Mouse (Mus musculus) intestine, postnatal 0 days (tissue): Measurements from ENCODE around the gene Trnp1. TPM values are rescaled to one million over a fixed set of nuclear protein-coding genes. Genes with fewer than 3 reads are reported as not detected.

ENCODE experiments used
- ATAC-seq: fragments of 200-750 bp; cut with Nextera tagmentation; 2 replicates; pipeline ENCODE4 v1.8.0; 2017; ENCODE audit warnings: mild to moderate bottlenecking, moderate TSS enrichment, moderate library complexity
- H3K27ac ChIP-seq: fragments of 300-500 bp; sonication (generic); 2 replicates; pipeline ENCODE4 v1.5.1; 2014; ENCODE audit warnings: mild to moderate bottlenecking, low read depth, low read length, moderate library complexity
- H3K27me3 ChIP-seq: fragments of 300-500 bp; sonication (generic); replicated peaks from 2 replicates; pipeline ENCODE4 v1.6.1; 2014; ENCODE audit warnings: low read length, mixed read lengths; ENCODE audit not compliant: control insufficient read depth, insufficient read depth
- H3K36me3 ChIP-seq: fragments of 300-500 bp; sonication (generic); 2 replicates; pipeline ENCODE4 v1.6.1; 2014; ENCODE audit warnings: mild to moderate bottlenecking, moderate library complexity; ENCODE audit not compliant: control insufficient read depth, insufficient read depth
- H3K4me1 ChIP-seq: fragments of 300-500 bp; sonication (generic); replicated peaks from 2 replicates; pipeline ENCODE4 v1.6.1; 2014; ENCODE audit warnings: antibody characterized with exemption, low read length, mixed read lengths; ENCODE audit not compliant: control insufficient read depth, insufficient read depth
- H3K4me2 ChIP-seq: fragments of 300-500 bp; sonication (generic); replicated peaks from 2 replicates; pipeline ENCODE4 v1.6.1; 2014; ENCODE audit warnings: low read depth, mild to moderate bottlenecking, moderate library complexity
- H3K4me3 ChIP-seq: fragments of 300-500 bp; sonication (generic); 2 replicates; pipeline ENCODE4 v1.5.1; 2014; ENCODE audit warnings: low read depth, low read length
- H3K9ac ChIP-seq: fragments of 300-500 bp; sonication (generic); 2 replicates; pipeline ENCODE4 v1.6.1; 2014; ENCODE audit warnings: mild to moderate bottlenecking, low read depth, low read length
- H3K9me3 ChIP-seq: fragments of 300-500 bp; sonication (generic); 2 replicates; pipeline ENCODE4 v1.6.1; 2016; ENCODE audit warnings: mixed run types; ENCODE audit not compliant: control insufficient read depth
- CTCF ChIP-seq: sonication (generic); IDR thresholded peaks from 2 replicates; pipeline ENCODE4 v1.5.1; 2016; ENCODE audit warnings: low read depth, mild to moderate bottlenecking, control low read depth, antibody characterized with exemption, moderate library complexity
- WGBS: fragments of 180-500 bp; shearing (Covaris S2); extraction: QIAGEN DNeasy Blood & Tissue Kit; methylation state at CpG from one replicate; pipeline ENCODE4 v1.1.7; 2014; 5-methylcytosine and 5-hydroxymethylcytosine counted together
- polyA plus RNA-seq: library from polyadenylated mRNA; unstranded; fragments of >200 nt; fragmentation: Nextera tagmentation; extraction: Ambion mirVana; gene quantifications from 2 replicates; pipeline ENCODE4 v1.2.1, GENCODE M21; 2015

Trnp1 gene
- 2.5 and 2.9 TPM in 2 replicates for polyA plus RNA-seq

DNA sequence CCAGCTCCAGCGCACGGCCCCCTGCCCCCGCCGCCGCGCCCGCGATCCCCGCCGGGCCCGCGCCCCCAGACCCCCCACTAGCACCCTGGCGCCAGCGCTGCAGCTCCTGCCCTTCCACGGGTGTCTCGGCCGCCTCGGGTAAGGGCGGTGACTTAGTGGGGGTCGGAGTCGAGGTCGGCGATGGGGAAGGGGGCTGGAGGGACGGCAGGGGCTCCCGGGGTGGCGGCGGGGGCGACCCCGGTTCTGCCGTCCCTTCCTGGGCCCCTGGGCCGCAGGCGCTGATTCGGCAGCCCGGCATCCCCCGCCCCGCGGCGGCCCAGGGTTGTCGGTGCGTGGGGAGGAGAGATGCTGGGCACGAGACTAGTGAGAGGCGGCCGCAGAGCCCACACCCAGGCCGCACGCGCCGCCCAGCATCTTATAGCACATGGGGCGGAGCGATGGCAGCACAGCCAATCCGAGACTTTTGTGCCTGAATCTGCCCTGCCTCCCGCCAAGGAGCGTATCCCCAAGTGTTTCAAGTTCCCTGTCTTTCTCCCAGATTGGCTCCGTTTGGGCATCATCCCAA is at the start of gene Trnp1:
Trnp1 (minus strand) TSS at position 391 of the 565 bp plus-strand sequence.
- H3K27me3 ChIP-seq, result peaks cover 69% of the 10 kb centered on the region
- peak within 1 kb of the TSS; percentile 56 for H3K4me3 ChIP-seq
- H3K27ac ChIP-seq, result no peak within 1 kb of the TSS
- under 1% methylated on average over 42 of the region's 53 CpGs for WGBS
- no peaks in the 10 kb centered on the region for H3K9me3 ChIP-seq
- peak within 1 kb of the TSS; percentile 27 for H3K9ac ChIP-seq
- 0 out of 2 replicates have a peak, but pooled peaks cover 3% of the 10 kb centered on the region for H3K4me1 ChIP-seq
- ATAC-seq, result peak; percentile 50; the same call in 1 of the 2 replicates
- H3K36me3 ChIP-seq, result no peaks in the 10 kb centered on the region
- TF ChIP-seq CTCF, result no peak
- peak within 1 kb of the TSS; percentile 93 for H3K4me2 ChIP-seq

DNA sequence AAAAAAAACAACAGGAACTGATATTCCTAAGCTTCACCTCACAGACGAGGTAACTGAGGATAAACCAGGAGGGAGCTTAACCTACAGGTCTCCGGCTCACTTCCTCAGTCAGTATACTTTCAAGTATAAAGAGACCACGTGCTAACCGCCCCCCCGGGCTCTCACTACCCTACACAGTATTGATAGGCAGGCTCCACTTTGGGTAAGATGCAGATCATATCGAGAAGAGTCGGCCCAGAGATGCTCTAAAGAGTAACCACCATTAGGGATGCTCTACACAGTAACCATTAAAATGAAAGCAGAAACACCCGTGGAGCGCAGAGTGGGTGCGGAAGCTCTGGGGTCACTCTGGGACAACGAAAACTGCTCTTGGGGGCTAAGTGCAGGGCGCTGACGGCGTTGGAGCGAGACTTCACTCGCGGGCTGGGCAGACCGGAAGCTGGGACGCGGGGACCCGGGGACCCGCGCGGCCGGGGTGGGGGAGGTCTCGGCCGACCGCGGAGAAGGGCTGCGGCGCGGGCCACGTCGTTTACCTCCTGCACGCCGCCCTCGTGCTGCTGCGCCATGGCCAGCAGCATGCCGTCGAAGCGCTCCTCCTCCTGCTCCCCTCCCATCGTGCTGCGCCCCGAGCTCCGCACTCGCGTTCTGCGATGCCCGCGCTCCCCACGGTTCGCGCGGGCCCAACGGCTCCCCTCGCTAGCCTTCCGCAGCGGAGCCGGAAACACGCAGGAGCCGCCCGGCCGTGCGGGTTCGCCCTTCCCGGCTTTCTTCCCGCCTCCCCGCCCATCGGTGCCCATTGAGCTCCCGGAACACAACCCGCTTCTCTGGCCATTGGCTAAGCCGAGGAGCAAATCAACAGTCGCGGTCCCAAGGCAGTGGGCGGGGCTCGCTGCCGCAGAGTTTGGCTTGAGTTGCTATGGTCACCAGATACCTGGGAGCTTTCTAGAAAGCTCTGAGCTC is 47.2 kb upstream of the Trnp1 start, which contains the start of gene Nudc:
Nudc (minus strand) TSS at position 725 of the 960 bp plus-strand sequence.
- ATAC-seq, result peak; percentile 99
- under 1% methylated on average over 58 of the region's 77 CpGs for WGBS
- TF ChIP-seq CTCF, result no peak

DNA sequence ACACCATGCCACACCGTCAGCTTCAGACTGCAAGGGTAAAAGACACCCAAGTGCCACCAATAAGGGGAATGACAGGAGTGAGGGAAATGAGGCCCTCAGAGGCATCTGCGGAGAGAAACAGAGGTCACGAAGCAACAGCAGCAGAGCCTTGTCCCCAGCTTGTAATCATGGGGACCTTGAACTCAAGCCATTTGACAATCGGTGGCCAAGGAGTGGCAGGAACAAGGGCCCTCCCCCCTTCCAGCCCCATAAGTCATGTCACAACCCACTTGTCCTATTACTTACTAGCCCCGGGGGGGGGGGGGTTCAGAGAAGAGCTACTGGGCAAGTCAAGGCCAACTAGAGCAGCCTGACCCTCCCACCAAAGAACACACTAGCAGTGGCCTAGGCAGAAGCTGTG is 38.3 kb upstream of the Trnp1 start:
- H3K4me2 ChIP-seq, result no peak overlapping the region
- TF ChIP-seq CTCF, result no peak
- H3K9ac ChIP-seq, result 0 out of 2 replicates have a peak overlapping the region, but pooled peaks have one; percentile 22
- 50% methylated on average over 5 of the region's 5 CpGs for WGBS
- 0 out of 2 replicates have a peak, but pooled peaks cover 6% of the 10 kb centered on the region for H3K4me1 ChIP-seq
- H3K9me3 ChIP-seq, result no peaks in the 10 kb centered on the region
- ATAC-seq, result peak; percentile 54; the same call in 1 of the 2 replicates
- H3K4me3 ChIP-seq, result no peak overlapping the region
- peaks cover 85% of the 10 kb centered on the region for H3K36me3 ChIP-seq
- no peaks in the 10 kb centered on the region for H3K27me3 ChIP-seq
- H3K27ac ChIP-seq, result peak overlapping the region; percentile 70

More for the DNA sequence above, 47.2 kb upstream of the Trnp1 start, which contains the start of gene Nudc:
- H3K9me3 ChIP-seq, result no peaks in the 10 kb centered on the region
- peak within 1 kb of the TSS; percentile 70 for H3K4me2 ChIP-seq
- H3K4me1 ChIP-seq, result peaks cover 5% of the 10 kb centered on the region; the same call in 1 of the 2 replicates
- no peaks in the 10 kb centered on the region for H3K27me3 ChIP-seq
- peak within 1 kb of the TSS; percentile 73 for H3K9ac ChIP-seq
- peaks cover 12% of the 10 kb centered on the region for H3K36me3 ChIP-seq
- H3K4me3 ChIP-seq, result peak within 1 kb of the TSS; percentile 91
- H3K27ac ChIP-seq, result peak within 1 kb of the TSS; percentile 69

DNA sequence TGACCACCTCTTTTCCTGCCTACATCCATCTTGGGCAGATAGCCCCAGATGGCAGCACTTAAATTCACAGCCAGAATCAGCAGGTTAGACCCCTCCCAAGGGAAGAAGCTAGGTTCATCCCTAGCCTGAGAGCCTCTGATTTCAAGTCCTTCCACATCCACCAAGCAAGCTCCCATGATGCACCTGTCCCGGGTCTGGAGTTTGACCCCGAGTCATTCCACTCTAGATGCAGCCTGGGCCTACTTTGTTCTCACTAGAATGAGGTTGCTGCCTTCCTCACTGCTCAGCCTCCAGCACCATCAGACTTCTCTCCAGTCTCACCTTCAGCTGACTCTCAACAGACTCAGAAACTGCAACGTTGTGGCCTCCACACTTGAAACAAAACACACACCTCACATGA is 37.7 kb upstream of the Trnp1 start:
- no peak overlapping the region for H3K9ac ChIP-seq
- no peak overlapping the region for H3K4me2 ChIP-seq
- H3K9me3 ChIP-seq, result no peaks in the 10 kb centered on the region
- ATAC-seq, result peak; percentile 42; the same call in 1 of the 2 replicates
- peaks cover 84% of the 10 kb centered on the region for H3K36me3 ChIP-seq
- TF ChIP-seq CTCF, result no peak
- H3K27me3 ChIP-seq, result no peaks in the 10 kb centered on the region
- 55% methylated on average over 3 of the region's 3 CpGs for WGBS
- H3K27ac ChIP-seq, result peak overlapping the region; percentile 70
- H3K4me1 ChIP-seq, result 0 out of 2 replicates have a peak, but pooled peaks cover 6% of the 10 kb centered on the region
- H3K4me3 ChIP-seq, result no peak overlapping the region

DNA sequence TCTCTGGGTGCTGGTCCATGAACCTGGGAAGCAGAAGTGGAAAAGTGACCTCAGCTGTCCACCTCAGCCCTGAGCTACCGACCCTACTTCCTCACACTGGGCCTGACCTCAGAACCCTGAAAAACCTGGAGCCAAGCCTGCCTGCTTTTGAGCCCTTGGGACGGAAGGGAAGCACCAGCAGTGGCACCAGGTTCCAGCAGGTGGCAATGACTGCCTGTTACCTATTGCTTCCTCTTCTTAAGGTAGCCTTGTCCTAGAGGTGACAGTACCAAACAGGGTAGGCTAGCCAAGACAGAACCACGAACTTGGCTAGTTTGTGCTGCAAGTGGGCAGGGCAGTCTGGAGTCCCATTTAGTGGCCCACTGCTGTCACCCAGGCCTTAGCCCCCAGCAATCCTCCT is 34.4 kb upstream of the Trnp1 start:
- H3K4me2 ChIP-seq, result no peak overlapping the region
- no peak for ATAC-seq
- H3K4me1 ChIP-seq, result 0 out of 2 replicates have a peak, but pooled peaks cover 4% of the 10 kb centered on the region
- no peaks in the 10 kb centered on the region for H3K27me3 ChIP-seq
- H3K27ac ChIP-seq, result no peak overlapping the region
- peaks cover 81% of the 10 kb centered on the region for H3K36me3 ChIP-seq
- H3K9ac ChIP-seq, result no peak overlapping the region
- no peaks in the 10 kb centered on the region for H3K9me3 ChIP-seq
- no peak overlapping the region for H3K4me3 ChIP-seq
- TF ChIP-seq CTCF, result peak; percentile 61
- 75% methylated on average over 3 of the region's 3 CpGs for WGBS

DNA sequence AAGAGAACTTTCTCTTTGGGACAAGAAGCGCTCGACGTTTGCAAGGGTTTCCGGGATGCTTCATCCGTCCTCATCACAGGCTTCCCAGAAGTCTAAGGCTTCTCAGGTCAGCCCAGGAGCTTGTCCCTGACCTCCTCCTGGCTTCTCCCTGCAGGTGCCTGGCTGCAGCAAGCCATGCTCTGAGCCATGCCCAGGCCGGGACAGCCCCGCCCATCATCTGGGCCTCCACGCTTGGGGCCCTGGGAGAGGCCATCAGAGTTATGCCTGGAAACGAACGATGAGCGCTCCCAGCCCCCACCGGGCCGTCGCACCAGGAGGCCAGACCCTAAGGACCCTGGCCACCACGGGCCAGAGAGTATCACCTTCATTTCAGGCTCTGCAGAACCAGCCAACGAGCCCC is 29.4 kb upstream of the Trnp1 start:
- 0 out of 2 replicates have a peak, but pooled peaks have one; percentile 30 for ATAC-seq
- H3K36me3 ChIP-seq, result peaks cover 37% of the 10 kb centered on the region

More for the DNA sequence above, 29.4 kb upstream of the Trnp1 start:
- no peaks in the 10 kb centered on the region for H3K9me3 ChIP-seq
- H3K9ac ChIP-seq, result no peak overlapping the region
- H3K27me3 ChIP-seq, result no peaks in the 10 kb centered on the region
- no peak for TF ChIP-seq CTCF
- H3K4me1 ChIP-seq, result no peaks in the 10 kb centered on the region
- H3K27ac ChIP-seq, result no peak overlapping the region
- H3K4me3 ChIP-seq, result no peak overlapping the region
- 48% methylated on average over 16 of the region's 16 CpGs for WGBS
- H3K4me2 ChIP-seq, result peak overlapping the region; percentile 47
